Mouse (Mus musculus) stomach, postnatal 0 days (tissue): ENCODE data around the gene Adat3.

Experiments
- CTCF ChIP-seq: IDR thresholded peaks from 2 replicates; pipeline ENCODE4 v1.5.1; 2016; ENCODE audit warnings: antibody characterized with exemption, low read depth, mild to moderate bottlenecking, moderate library complexity
- EP300 ChIP-seq: optimal IDR thresholded peaks from 2 replicates; pipeline ENCODE3; 2016; ENCODE audit warnings: antibody characterized with exemption

- TF ChIP-seq CTCF = no peak
- TF ChIP-seq EP300 = no peak
These were observed 17.0 kb downstream of the Adat3 start for GRCm38 (mm10) chr10:80619465-80620244.
